Mouse (Mus musculus) midbrain, postnatal 0 days (tissue): ENCODE measurements around the gene Tm2d1. TPM values are rescaled to one million over a fixed set of nuclear protein-coding genes. Genes with fewer than 3 reads are reported as not detected.

ENCODE experiments used
- ATAC-seq: fragments of 200-750 bp; cut with Nextera tagmentation; 2 replicates; pipeline ENCODE4 v1.8.0; 2017; ENCODE audit warnings: moderate number of reproducible peaks, mild to moderate bottlenecking, moderate TSS enrichment, moderate library complexity; ENCODE audit not compliant: low FRiP score
- DNase-seq: peaks from one replicate; pipeline ENCODE4 v3.0.0-alpha.2; 2015; ENCODE audit warnings: low spot score
- H3K27ac ChIP-seq: fragments of 300-500 bp; sonication (generic); 2 replicates; pipeline ENCODE4 v1.5.1; 2014; ENCODE audit warnings: low read depth, mild to moderate bottlenecking, low read length, mixed read lengths
- H3K27me3 ChIP-seq: fragments of 300-500 bp; sonication (generic); 2 replicates; pipeline ENCODE4 v1.6.1; 2014; ENCODE audit warnings: low read length, control low read depth, mixed read lengths; ENCODE audit not compliant: insufficient read depth
- H3K36me3 ChIP-seq: fragments of 300-500 bp; sonication (generic); 2 replicates; pipeline ENCODE4 v1.6.1; 2014; ENCODE audit warnings: low read length, control low read depth, mixed read lengths; ENCODE audit not compliant: insufficient read depth
- H3K4me1 ChIP-seq: fragments of 300-500 bp; sonication (generic); 2 replicates; pipeline ENCODE4 v1.6.1; 2014; ENCODE audit warnings: mild to moderate bottlenecking, control low read depth, antibody characterized with exemption, low read length, mixed read lengths; ENCODE audit not compliant: insufficient read depth
- H3K4me2 ChIP-seq: fragments of 300-500 bp; sonication (generic); 2 replicates; pipeline ENCODE4 v1.6.1; 2014; ENCODE audit warnings: low read depth, mild to moderate bottlenecking, low read length, mixed read lengths; ENCODE audit not compliant: poor library complexity, severe bottlenecking
- H3K4me3 ChIP-seq: fragments of 300-500 bp; sonication (generic); 2 replicates; pipeline ENCODE4 v1.5.1; 2014; ENCODE audit warnings: low read depth, mild to moderate bottlenecking, low read length, moderate library complexity
- H3K9ac ChIP-seq: fragments of 300-500 bp; sonication (generic); replicated peaks from 2 replicates; pipeline ENCODE4 v1.6.1; 2014; ENCODE audit warnings: mild to moderate bottlenecking, low read length, moderate library complexity, mixed read lengths; ENCODE audit not compliant: poor library complexity, severe bottlenecking
- H3K9me3 ChIP-seq: fragments of 300-500 bp; sonication (generic); 2 replicates; pipeline ENCODE4 v1.6.1; 2016; ENCODE audit warnings: low read length, control low read depth
- CTCF ChIP-seq: IDR thresholded peaks from 2 replicates; pipeline ENCODE4 v1.5.1; 2016; ENCODE audit warnings: antibody characterized with exemption, mild to moderate bottlenecking
- WGBS: fragments of 180-500 bp; shearing (Covaris S2); extraction: QIAGEN DNeasy Blood & Tissue Kit; methylation state at CpG from one replicate; pipeline ENCODE4 v1.1.7; 2014; 5-methylcytosine and 5-hydroxymethylcytosine counted together
- polyA plus RNA-seq: library from polyadenylated mRNA; unstranded; fragments of >200 nt; fragmentation: Nextera tagmentation; extraction: Ambion mirVana; gene quantifications from 2 replicates; pipeline ENCODE4 v1.2.1, GENCODE M21; 2015
- total RNA-seq: library from RNA; depleted of rRNA; stranded (reverse); fragments of >200 nt; gene quantifications from 2 replicates; pipeline ENCODE4 v1.2.3, GENCODE M21; 2014

Tm2d1 gene
- total and polyA plus RNA-seq, 2 experiments from 2014 or later = 61.1 to 159 TPM

GRCm38 (mm10) chr4:98338636-98339630, 44.2 kb downstream of the Tm2d1 start:
- 42% methylated on average over 14 of the region's 14 CpGs for WGBS
- H3K27ac ChIP-seq = no peak overlapping the region
- DNase-seq = peak; percentile 85

GRCm38 (mm10) chr4:98337197-98337596, 45.9 kb downstream of the Tm2d1 start:
- WGBS = 82% methylated on average over 5 of the region's 5 CpGs
- DNase-seq = no peak
- Histone ChIP-seq H3K9ac (no peak overlapping the region), H3K4me1 (no peaks in the 10 kb centered on the region), H3K36me3 (no peaks in the 10 kb centered on the region), H3K27ac (no peak overlapping the region), H3K27me3 (no peaks in the 10 kb centered on the region), H3K4me3 (no peak overlapping the region), H3K9me3 (no peaks in the 10 kb centered on the region), H3K4me2 (no peak overlapping the region)
- no peak for TF ChIP-seq CTCF
- no peak for ATAC-seq

More at GRCm38 (mm10) chr4:98338636-98339630, 44.2 kb downstream of the Tm2d1 start:
- no peak for TF ChIP-seq CTCF
- ATAC-seq = no peak
- H3K27me3 ChIP-seq = no peaks in the 10 kb centered on the region
- no peak overlapping the region for H3K4me2 ChIP-seq
- H3K36me3 ChIP-seq = no peaks in the 10 kb centered on the region
- H3K9me3 ChIP-seq = no peaks in the 10 kb centered on the region
- no peak overlapping the region for H3K9ac ChIP-seq
- no peaks in the 10 kb centered on the region for H3K4me1 ChIP-seq
- no peak overlapping the region for H3K4me3 ChIP-seq

GRCm38 (mm10) chr4:98335726-98336125, 47.4 kb downstream of the Tm2d1 start:
- H3K9ac ChIP-seq = no peak overlapping the region
- DNase-seq = peak; percentile 29
- no peak for TF ChIP-seq CTCF
- H3K36me3 ChIP-seq = no peaks in the 10 kb centered on the region
- no peaks in the 10 kb centered on the region for H3K9me3 ChIP-seq
- no peaks in the 10 kb centered on the region for H3K4me1 ChIP-seq
- no peak for ATAC-seq
- no peak overlapping the region for H3K27ac ChIP-seq
- no peak overlapping the region for H3K4me2 ChIP-seq
- H3K4me3 ChIP-seq = no peak overlapping the region
- H3K27me3 ChIP-seq = no peaks in the 10 kb centered on the region
- WGBS = 89% methylated on average over 7 of the region's 8 CpGs

GRCm38 (mm10) chr4:98322223-98322622, 60.9 kb downstream of the Tm2d1 start:
- H3K9me3 ChIP-seq = 0 out of 2 replicates have a peak, but pooled peaks cover 3% of the 10 kb centered on the region
- under 1% methylated on average over 29 of the region's 29 CpGs for WGBS

GRCm38 (mm10) chr4:98321371-98322111, 61.6 kb downstream of the Tm2d1 start:
- no peaks in the 10 kb centered on the region for H3K36me3 ChIP-seq
- peak overlapping the region; percentile 45 for H3K9ac ChIP-seq
- peak overlapping the region; percentile 42 for H3K4me3 ChIP-seq
- DNase-seq (peak; percentile 86), ATAC-seq (peak; percentile 59)
- 0 out of 2 replicates have a peak, but pooled peaks cover 3% of the 10 kb centered on the region for H3K9me3 ChIP-seq
- WGBS = 2% methylated on average over 18 of the region's 18 CpGs
- peak overlapping the region; percentile 89 for H3K4me2 ChIP-seq
- no peaks in the 10 kb centered on the region for H3K27me3 ChIP-seq
- no peaks in the 10 kb centered on the region for H3K4me1 ChIP-seq
- TF ChIP-seq CTCF = no peak
- H3K27ac ChIP-seq = peak overlapping the region; percentile 70

More at GRCm38 (mm10) chr4:98322223-98322622, 60.9 kb downstream of the Tm2d1 start:
- Histone ChIP-seq H3K9ac (peak overlapping the region; percentile 45), H3K36me3 (no peaks in the 10 kb centered on the region), H3K4me1 (no peaks in the 10 kb centered on the region), H3K4me3 (peak overlapping the region; percentile 42), H3K4me2 (peak overlapping the region; percentile 89), H3K27me3 (no peaks in the 10 kb centered on the region), H3K27ac (peak overlapping the region; percentile 70)
- TF ChIP-seq CTCF = peak; percentile 98
- DNase-seq (peak; percentile 97), ATAC-seq (peak; percentile 92)
